Mouse (Mus musculus) cerebellum, adult 11-12 months (tissue): ENCODE measurements at regions not wholly inside any gene's neighbourhood (a gene's known extent, or its start where the extent isn't known, plus 50 kb on each side); places are given as distances from the start of the nearest gene placed in this dataset.
A peak's percentile ranks its signal among the peaks of the same experiment; 100 is the strongest.
"Not testable (repeated sequence)": the region's sequence is repeated elsewhere in the genome, so short reads cannot be mapped to it uniquely, and the experiment has no call there.

Source experiments
- DNase-seq: peaks from one replicate; pipeline ENCODE4 v3.0.0; 2022

DNA sequence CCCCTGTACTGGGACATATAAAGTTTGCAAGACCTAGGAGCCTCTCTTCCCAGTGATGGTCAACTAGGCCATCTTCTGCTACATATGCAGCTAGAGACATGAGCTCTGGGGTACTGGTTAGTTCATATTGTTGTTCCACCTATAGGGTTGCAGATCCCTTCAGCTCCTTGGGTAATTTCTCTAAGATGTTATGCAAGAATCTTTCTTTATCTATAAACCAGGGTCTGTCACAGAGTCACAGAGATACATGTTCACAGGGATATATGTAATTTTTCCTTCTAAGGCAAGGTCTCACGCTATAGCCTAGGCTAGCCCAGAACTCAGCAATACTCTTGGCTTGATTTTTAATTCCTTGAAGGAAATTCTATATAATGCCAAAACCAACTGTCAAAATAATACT is 56.9 kb downstream of the Zfp36l1 start:
- DNase-seq = not testable (repeated sequence)

- DNase-seq = no peak
Observed at GRCm38 (mm10) chr12:80055394-80055793, 57.4 kb downstream of the Zfp36l1 start.

- no peak for DNase-seq
Observed at GRCm38 (mm10) chr12:80054655-80055037, 58.2 kb downstream of the Zfp36l1 start.

- DNase-seq = no peak
Observed at GRCm38 (mm10) chr12:80053902-80054654, 58.7 kb downstream of the Zfp36l1 start.

- DNase-seq = no peak
Observed at GRCm38 (mm10) chr12:80048215-80048979, 64.4 kb downstream of the Zfp36l1 start.

- DNase-seq = no peak
Observed at GRCm38 (mm10) chr12:80046625-80047303, 66.0 kb downstream of the Zfp36l1 start.

GRCm38 (mm10) chr12:80041510-80042324 is 71.1 kb downstream of the Zfp36l1 start:
- no peak for DNase-seq

GRCm38 (mm10) chr12:80041012-80041411 is 71.8 kb downstream of the Zfp36l1 start:
- DNase-seq = no peak

GRCm38 (mm10) chr12:80040233-80040632 is 72.6 kb downstream of the Zfp36l1 start:
- DNase-seq = no peak

DNA sequence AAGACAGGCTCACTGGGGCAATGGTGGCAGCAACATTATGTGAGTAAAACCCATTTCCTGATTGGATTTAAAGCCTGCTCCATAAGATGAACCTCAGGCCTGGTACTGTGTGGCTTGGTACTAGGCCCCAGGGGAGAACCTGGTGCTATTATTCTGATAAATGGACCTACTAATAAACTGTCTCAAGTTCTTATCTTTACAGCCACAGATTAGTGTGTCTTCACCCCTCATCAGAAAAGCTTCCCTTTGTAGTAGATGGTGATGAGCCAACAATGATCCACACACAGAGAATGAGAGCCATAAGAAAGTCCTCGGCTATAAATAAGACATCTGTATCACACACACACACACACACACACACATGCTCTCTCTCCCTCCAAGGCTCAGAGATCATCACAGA is 73.7 kb downstream of the Zfp36l1 start:
- DNase-seq = no peak

- no peak for DNase-seq
Observed at GRCm38 (mm10) chr12:80035500-80036271, 77.1 kb downstream of the Zfp36l1 start.

DNA sequence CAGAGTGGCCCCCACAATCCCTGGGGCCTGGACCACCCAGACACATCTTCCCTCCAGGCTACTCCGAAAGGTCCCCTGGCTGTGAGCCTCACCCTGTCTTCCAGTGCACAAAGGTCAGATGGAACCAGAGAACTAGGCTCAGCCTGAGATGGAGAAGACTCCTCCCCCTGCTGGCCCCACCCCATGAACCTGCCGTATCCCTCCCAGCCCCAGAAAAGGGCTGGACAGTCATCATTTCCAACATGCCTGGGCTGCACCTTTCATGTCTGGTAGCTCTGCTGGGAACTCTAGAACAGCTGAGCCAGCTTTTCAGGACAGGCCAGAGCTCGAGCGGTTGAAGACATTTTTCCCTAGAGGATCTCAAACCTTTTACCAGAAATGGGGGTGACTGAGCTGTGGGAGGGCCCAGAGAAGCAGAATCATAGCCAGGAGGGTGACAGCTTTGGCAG is 77.8 kb downstream of the Zfp36l1 start:
- DNase-seq = no peak

DNA sequence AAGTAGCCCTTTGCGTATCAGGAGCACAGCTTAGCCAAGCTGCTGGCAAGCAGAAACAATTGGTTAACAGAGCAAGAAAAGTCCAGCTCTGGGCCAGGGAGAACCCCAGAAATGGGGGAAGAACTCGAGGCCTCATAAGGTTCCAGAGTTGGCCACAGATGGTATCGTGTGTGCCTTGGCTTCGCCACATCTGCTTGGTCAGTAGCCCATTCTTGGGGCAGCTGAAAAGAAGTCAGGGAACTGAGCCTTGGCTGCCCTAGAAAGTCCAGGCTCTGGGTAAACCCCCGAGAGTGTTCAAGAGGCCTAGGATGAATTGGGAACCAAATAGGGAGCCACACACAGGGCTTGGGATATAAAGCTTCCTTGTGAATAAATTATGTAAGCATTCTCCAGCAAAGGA is 78.7 kb downstream of the Zfp36l1 start:
- DNase-seq = peak; percentile 9

GRCm38 (mm10) chr12:80032520-80032919 is 80.3 kb downstream of the Zfp36l1 start:
- no peak for DNase-seq

DNA sequence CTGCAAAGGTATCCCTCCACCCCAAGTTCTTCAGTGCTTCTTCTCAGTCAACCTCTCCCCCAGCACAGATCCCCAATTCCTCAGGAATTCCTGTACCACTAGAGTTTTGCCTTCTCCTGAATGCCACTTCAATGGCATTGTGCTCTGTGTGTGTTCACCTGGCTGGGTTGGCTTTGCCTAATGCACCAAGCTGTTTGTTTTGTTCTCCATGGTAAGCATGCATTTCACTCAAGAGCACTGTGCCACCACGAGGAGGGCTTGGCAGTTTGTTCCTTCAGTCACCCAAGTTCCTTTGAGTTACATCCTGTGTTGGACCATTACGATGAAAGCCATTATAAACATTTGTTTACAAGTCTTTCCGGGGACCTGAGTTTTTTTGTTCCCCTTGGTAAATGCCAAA is 84.5 kb downstream of the Zfp36l1 start:
- DNase-seq = no peak

- no peak for DNase-seq
Observed at GRCm38 (mm10) chr12:80023107-80024078, 89.4 kb downstream of the Zfp36l1 start.

DNA sequence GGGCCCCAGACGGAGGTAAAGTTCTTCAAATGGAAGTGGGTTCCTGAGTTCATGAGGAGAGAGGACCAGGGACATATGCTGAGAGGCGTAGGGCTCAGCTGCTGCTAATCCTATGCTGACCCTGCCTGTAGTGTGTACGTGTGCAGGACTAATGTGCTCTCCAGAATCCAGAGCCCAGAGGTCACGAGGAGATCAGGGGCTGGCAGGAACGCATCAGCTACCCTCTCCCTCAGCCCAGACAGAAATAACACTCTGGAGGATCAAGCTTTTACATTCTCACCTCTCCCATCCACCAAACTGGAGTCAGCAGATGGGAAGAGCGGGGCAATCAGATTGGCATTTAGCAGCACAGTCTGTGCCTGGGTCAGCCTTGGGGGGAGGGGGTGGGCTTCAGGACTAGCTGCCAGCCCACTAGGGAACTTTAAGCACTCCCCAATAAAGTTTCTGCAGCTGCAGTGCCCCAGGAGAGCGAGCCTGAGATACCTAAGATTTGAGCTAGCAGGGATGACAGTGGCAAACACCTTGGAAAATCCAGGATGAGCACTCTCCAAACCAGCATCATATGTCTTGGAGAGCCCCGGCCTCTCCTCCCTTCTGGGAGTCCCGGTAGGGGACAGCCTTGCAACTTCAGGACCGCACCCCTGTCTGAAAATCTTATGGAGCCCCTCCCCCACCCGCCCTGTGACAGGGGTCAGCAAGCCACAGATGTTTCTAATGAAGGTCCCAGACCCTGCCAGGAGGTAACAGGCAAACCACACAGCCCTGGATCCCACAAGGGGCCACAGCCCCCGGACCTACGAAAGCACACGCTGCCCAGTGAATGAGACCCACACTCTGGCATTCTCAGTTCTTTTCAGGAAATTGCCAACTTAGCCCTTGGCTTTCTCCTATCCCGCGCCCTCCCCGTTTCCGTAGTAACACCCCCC is 90.4 kb downstream of the Zfp36l1 start:
- DNase-seq = no peak

DNA sequence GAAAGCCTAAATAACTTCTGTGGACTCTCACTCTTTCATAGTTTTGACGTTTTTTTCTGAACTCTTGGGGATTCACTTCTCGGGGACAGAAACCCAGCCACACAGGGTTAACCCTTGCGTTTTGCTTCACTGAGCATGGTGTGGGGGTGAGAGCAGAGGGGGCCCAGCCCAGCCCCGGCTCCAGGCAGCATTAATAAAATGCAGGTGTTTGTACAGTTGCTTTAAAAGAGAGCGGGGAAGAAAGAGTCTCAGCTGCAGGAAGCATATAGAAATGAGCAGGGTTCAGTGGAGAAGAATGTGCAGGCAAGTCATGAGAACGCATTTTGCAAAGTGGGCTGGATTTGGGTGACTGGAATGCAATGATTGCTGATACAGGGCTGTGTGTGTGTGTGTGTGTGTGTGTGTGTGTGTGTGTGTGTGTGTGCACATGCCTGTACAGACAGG is 91.8 kb downstream of the Zfp36l1 start:
- no peak for DNase-seq

GRCm38 (mm10) chr12:80018086-80018485 is 94.7 kb downstream of the Zfp36l1 start:
- no peak for DNase-seq
